Mouse (Mus musculus) forebrain, embryonic 13.5 days (tissue): ENCODE data around the gene Gng10. TPM values are rescaled to one million over a fixed set of nuclear protein-coding genes. Genes with fewer than 3 reads are reported as not detected.

Experiments
- ATAC-seq: fragments of 200-750 bp; cut with Nextera tagmentation; 2 replicates; pipeline ENCODE4 v1.8.0; 2017
- H3K27ac ChIP-seq: fragments of 300-500 bp; sonication (generic); 2 replicates; pipeline ENCODE4 v1.5.1; 2015; ENCODE audit warnings: inconsistent platforms, mild to moderate bottlenecking, moderate library complexity
- H3K27me3 ChIP-seq: fragments of 300-500 bp; sonication (generic); 2 replicates; pipeline ENCODE4 v1.6.1; 2015; ENCODE audit warnings: mild to moderate bottlenecking, inconsistent platforms
- H3K36me3 ChIP-seq: fragments of 300-500 bp; sonication (generic); 2 replicates; pipeline ENCODE4 v1.6.1; 2015; ENCODE audit warnings: mild to moderate bottlenecking, inconsistent platforms; ENCODE audit not compliant: poor library complexity, severe bottlenecking
- H3K4me1 ChIP-seq: fragments of 300-500 bp; sonication (generic); 2 replicates; pipeline ENCODE4 v1.6.1; 2015; ENCODE audit warnings: inconsistent platforms
- H3K4me2 ChIP-seq: fragments of 300-500 bp; sonication (generic); 2 replicates; pipeline ENCODE4 v1.6.1; 2015; ENCODE audit warnings: inconsistent platforms, mild to moderate bottlenecking, moderate library complexity
- H3K4me3 ChIP-seq: fragments of 300-500 bp; sonication (generic); 2 replicates; pipeline ENCODE4 v1.5.1; 2015; ENCODE audit warnings: mild to moderate bottlenecking, inconsistent platforms
- H3K9ac ChIP-seq: fragments of 300-500 bp; sonication (generic); 2 replicates; pipeline ENCODE4 v1.6.1; 2015; ENCODE audit warnings: mild to moderate bottlenecking, inconsistent platforms
- H3K9me3 ChIP-seq: fragments of 300-500 bp; sonication (generic); replicated peaks from 2 replicates; pipeline ENCODE4 v1.6.1; 2016; ENCODE audit warnings: inconsistent platforms
- WGBS: fragments of 180-500 bp; shearing (Covaris S2); methylation state at CpG from one replicate; pipeline ENCODE4 v1.1.7; 2015; 5-methylcytosine and 5-hydroxymethylcytosine counted together
- polyA plus RNA-seq: library from polyadenylated mRNA; unstranded; fragments of >200 nt; fragmentation: Nextera tagmentation; extraction: Ambion mirVana; gene quantifications from 2 replicates; pipeline ENCODE4 v1.2.1, GENCODE M21; 2015

Gene Gng10
- polyA plus RNA-seq, 1 experiment from 2014 or later, result 156 TPM

DNA sequence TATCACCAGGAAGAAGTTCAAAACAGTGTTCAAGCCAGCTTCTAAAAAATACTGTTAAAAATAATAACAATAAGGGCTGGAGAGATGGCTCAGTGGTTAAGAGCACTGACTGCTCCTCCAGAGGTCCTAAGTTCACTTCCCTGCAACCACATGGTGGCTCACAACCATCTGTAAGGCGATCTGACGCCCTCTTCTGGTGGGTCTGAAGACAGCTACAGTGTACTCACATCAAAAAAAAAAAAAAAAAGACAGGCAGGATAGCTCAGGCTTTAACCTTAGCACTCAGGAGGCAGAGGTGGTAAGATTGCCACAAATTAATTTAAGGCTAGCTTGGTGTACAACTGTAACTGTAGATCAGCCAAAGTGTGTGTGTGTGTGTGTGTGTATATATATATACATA lies 34.3 kb upstream of the Gng10 start:
- Histone ChIP-seq H3K4me1 (peaks cover 24% of the 10 kb centered on the region), H3K36me3 (no peaks in the 10 kb centered on the region), H3K4me2 (no peak overlapping the region), H3K4me3 (no peak overlapping the region), H3K9ac (no peak overlapping the region), H3K27ac (no peak overlapping the region), H3K27me3 (no peaks in the 10 kb centered on the region), H3K9me3 (no peaks in the 10 kb centered on the region)
- no peak for ATAC-seq
- 7% methylated on average over 2 of the region's 2 CpGs for WGBS

DNA sequence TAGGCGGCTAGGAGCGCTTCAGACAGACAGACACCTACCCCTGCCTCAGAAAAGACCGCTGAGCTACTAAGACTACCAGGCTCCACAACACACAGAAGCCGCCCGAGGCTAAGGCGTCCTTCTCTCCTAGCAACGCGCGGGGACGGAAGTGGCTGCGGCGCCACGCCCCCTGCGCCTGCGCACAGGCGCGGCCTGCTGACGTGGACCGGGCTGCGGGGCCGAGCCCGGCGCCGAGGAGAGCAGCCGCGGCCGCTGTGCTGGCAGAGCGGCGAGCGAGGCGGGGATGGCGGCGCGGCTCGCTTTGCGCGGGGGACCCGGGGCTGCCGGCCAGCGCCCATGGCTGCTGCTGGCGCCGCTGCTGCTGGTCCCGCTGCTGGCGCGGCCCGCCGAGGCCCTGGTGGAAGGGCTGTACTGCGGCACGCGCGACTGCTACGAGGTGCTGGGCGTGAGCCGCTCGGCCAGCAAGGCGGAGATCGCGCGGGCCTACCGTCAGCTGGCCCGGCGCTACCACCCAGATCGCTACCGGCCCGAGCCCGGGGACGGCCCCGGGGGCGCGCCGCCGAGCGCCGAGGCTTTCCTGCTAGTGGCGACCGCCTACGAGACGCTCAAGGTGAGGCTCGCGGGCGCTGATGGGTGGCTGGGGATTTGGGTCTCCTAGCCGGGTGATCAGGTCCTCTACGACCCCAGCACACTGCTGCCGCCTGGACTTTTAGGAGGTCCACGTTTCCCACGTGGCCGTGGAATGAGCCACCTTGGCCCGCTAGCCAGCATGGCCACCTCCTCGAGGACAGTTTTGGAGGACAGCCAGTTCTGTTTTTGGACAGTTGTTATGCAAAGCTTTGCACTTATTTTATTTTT lies 31.7 kb upstream of the Gng10 start, which contains the start of gene Gm20503:
Gene Gm20503 (plus strand): TSS at position 263 of the 858 bp plus-strand sequence.
- peaks cover 24% of the 10 kb centered on the region for H3K4me1 ChIP-seq
- H3K27ac ChIP-seq, result peak within 1 kb of the TSS; percentile 91
- peak within 1 kb of the TSS; percentile 88 for H3K4me3 ChIP-seq
- no peaks in the 10 kb centered on the region for H3K27me3 ChIP-seq
- H3K9ac ChIP-seq, result peak within 1 kb of the TSS; percentile 96
- peak; percentile 100 for ATAC-seq
- H3K4me2 ChIP-seq, result peak within 1 kb of the TSS; percentile 87
- no peaks in the 10 kb centered on the region for H3K9me3 ChIP-seq
- 0% methylated on average over 81 of the region's 89 CpGs for WGBS
- H3K36me3 ChIP-seq, result no peaks in the 10 kb centered on the region

DNA sequence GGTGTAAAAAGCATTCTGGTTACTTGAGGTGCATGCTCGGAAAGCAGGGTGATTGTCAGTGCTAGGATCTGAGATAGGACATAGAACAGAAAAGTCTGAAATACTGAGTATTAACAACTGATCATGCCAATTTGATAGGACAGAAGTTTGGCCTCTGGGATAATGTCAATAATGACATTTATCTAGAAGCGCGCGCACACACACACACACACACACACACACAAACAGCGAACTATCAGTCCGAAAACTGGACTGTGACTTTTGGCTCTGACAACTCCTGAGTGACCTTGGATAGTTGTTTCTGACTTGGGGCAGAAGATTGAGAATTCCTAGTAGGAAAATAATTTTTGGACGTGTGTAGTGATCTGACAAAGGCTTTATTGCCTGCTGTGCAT lies 31.1 kb upstream of the Gng10 start:
- Histone ChIP-seq H3K9me3 (no peaks in the 10 kb centered on the region), H3K9ac (peak overlapping the region; percentile 96), H3K27ac (no peak overlapping the region), H3K27me3 (no peaks in the 10 kb centered on the region), H3K4me3 (peak overlapping the region; percentile 88), H3K4me1 (peaks cover 24% of the 10 kb centered on the region), H3K4me2 (peak overlapping the region; percentile 87), H3K36me3 (no peaks in the 10 kb centered on the region)
- WGBS, result 34% methylated on average over 7 of the region's 7 CpGs
- no peak for ATAC-seq

DNA sequence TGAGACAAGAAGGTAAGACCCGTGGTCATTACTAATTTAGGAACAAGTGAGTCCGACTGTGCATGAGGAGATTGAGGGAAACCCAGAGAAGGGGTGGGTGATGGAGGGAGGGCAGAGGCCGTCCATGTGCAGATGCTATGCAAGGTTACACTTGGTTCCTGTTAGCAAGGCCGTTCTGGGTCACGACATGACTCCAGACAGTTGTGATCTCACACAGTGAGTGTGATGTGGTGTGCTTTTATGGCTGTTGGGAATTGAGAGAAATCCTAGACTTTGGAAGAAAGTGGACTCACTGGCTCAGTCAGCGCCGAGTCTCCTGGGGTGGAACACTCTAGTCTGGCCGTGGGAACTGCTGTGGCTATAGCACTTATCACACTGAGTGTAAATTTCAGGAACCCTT lies 28.7 kb upstream of the Gng10 start:
- WGBS, result 77% methylated on average over 8 of the region's 8 CpGs
- no peak for ATAC-seq
- no peak overlapping the region for H3K4me2 ChIP-seq

DNA sequence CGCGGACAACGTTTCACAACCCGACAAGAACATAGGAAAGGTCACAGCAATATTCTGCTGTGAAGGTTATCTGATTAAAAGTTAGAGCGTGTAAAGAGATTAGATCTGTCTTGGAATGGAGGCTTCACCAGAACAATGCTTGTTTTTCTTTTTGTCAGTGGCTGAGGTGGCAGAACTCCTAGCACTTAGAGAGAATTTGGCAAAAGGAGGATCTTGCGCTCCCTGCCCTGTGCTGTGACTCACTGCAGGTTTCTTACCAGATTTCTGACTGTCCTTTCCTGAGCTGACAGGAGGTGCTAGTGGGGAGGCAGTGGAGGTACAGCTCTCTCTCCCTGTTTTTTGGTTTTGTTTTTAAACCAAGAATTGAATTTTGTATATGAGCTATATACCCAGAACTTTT lies 27.9 kb upstream of the Gng10 start:
- H3K9ac ChIP-seq, result no peak overlapping the region
- H3K4me1 ChIP-seq, result peaks cover 24% of the 10 kb centered on the region
- WGBS, result 88% methylated on average over 6 of the region's 6 CpGs
- H3K27ac ChIP-seq, result no peak overlapping the region
- H3K9me3 ChIP-seq, result no peaks in the 10 kb centered on the region
- H3K4me3 ChIP-seq, result no peak overlapping the region
- no peak for ATAC-seq
- no peaks in the 10 kb centered on the region for H3K27me3 ChIP-seq
- H3K36me3 ChIP-seq, result no peaks in the 10 kb centered on the region
- H3K4me2 ChIP-seq, result no peak overlapping the region

More for the DNA sequence above, 28.7 kb upstream of the Gng10 start:
- peaks cover 24% of the 10 kb centered on the region for H3K4me1 ChIP-seq
- no peak overlapping the region for H3K27ac ChIP-seq
- no peaks in the 10 kb centered on the region for H3K9me3 ChIP-seq
- H3K27me3 ChIP-seq, result no peaks in the 10 kb centered on the region
- no peaks in the 10 kb centered on the region for H3K36me3 ChIP-seq
- H3K4me3 ChIP-seq, result no peak overlapping the region
- H3K9ac ChIP-seq, result no peak overlapping the region

DNA sequence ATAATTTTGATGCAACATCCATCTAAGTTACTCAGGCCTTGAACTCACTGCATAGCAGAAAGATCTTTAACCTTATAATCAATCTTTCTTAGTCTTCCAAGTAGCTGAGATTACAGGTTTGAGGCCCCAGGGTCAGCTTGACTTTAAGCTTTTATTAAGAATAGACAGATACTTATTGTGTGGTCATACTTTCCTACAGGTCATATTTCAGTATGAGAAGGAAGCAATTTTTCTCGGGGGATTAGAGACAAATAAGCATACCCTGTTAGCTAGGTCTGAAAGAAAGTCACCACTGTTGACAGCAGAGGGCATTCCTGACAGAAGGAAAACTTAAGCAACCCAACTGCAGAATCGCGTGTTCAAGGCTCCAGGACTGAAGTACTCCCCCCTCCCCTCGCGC lies 26.9 kb upstream of the Gng10 start:
- Histone ChIP-seq H3K4me2 (no peak overlapping the region), H3K4me3 (no peak overlapping the region), H3K36me3 (no peaks in the 10 kb centered on the region), H3K27ac (no peak overlapping the region), H3K9ac (no peak overlapping the region), H3K9me3 (no peaks in the 10 kb centered on the region), H3K27me3 (no peaks in the 10 kb centered on the region), H3K4me1 (peaks cover 19% of the 10 kb centered on the region)
- WGBS, result 86% methylated on average over 5 of the region's 5 CpGs
- no peak for ATAC-seq

DNA sequence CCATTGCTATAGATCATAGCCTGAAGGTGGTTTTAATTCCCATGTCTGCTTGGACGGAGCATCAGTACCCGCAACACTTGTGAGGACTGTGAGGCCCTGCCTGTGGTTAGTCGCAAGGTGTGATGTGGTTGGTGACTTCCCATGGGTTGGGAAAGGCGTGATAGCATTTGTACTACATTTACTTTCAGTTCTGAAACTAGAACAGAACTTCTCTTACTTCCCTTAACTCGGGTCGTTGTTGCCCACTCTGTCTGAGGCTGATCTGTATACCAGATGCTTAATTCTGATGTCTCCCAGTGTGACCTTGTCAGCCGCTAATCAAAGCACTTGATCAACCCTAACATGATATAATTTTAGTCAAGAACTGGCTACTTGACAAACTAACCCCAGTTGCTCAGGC lies 25.7 kb upstream of the Gng10 start:
- no peak overlapping the region for H3K4me3 ChIP-seq
- H3K9me3 ChIP-seq, result no peaks in the 10 kb centered on the region
- H3K9ac ChIP-seq, result no peak overlapping the region
- no peaks in the 10 kb centered on the region for H3K27me3 ChIP-seq
- H3K4me2 ChIP-seq, result no peak overlapping the region
- no peak for ATAC-seq
- 93% methylated on average over 7 of the region's 7 CpGs for WGBS
- peaks cover 13% of the 10 kb centered on the region for H3K4me1 ChIP-seq
- H3K27ac ChIP-seq, result no peak overlapping the region
- no peaks in the 10 kb centered on the region for H3K36me3 ChIP-seq

DNA sequence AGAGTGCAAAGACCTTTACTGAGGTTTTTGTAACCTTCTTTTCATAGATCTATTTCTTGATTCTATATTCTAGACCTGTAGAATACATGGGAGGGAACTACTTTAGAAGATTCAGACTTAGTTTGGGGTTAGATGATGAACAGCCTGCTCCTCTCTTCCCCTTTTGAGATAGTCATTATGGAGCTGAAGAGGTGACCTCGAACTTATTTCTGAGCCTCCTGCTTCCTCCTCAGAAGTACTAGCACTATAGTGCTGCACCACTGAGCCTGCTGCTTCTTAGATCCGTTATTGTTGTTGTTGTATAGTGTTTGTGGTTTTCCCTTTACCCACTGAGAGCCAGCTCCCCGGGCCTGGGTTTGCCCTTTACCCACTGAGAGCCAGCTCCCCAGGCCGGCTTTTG lies 25.2 kb upstream of the Gng10 start:
- no peak overlapping the region for H3K4me3 ChIP-seq
- H3K36me3 ChIP-seq, result no peaks in the 10 kb centered on the region
- H3K9me3 ChIP-seq, result no peaks in the 10 kb centered on the region
- H3K4me2 ChIP-seq, result no peak overlapping the region
- no peak overlapping the region for H3K27ac ChIP-seq
- WGBS, result 69% methylated on average over 4 of the region's 4 CpGs
- ATAC-seq, result no peak
- H3K27me3 ChIP-seq, result no peaks in the 10 kb centered on the region
- no peak overlapping the region for H3K9ac ChIP-seq
- H3K4me1 ChIP-seq, result peaks cover 8% of the 10 kb centered on the region

DNA sequence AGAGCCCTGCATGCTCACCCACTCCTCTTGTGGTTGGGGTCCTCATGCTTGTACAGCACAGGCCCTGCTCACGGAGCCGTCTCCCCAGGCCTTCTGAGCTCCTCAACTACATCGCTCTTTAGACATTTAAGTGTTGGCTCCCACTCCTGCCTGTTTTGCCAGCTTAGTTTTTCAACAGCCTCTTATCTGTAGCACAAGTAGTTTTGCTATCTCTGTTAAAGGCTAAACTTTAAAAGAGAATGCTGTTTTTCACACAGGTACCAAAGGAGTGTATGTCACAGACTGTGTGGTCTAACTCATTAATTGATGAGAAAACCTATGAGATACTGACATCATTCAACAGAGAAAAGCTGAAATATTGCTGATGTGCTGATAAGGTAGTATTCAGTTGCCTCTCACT lies 23.4 kb upstream of the Gng10 start:
- Histone ChIP-seq H3K27ac (no peak overlapping the region), H3K9me3 (no peaks in the 10 kb centered on the region), H3K27me3 (no peaks in the 10 kb centered on the region), H3K9ac (no peak overlapping the region; the same call in 1 of the 2 replicates), H3K4me2 (no peak overlapping the region), H3K36me3 (no peaks in the 10 kb centered on the region), H3K4me3 (no peak overlapping the region), H3K4me1 (no peaks in the 10 kb centered on the region)
- ATAC-seq, result no peak
- 85% methylated on average over 3 of the region's 3 CpGs for WGBS

DNA sequence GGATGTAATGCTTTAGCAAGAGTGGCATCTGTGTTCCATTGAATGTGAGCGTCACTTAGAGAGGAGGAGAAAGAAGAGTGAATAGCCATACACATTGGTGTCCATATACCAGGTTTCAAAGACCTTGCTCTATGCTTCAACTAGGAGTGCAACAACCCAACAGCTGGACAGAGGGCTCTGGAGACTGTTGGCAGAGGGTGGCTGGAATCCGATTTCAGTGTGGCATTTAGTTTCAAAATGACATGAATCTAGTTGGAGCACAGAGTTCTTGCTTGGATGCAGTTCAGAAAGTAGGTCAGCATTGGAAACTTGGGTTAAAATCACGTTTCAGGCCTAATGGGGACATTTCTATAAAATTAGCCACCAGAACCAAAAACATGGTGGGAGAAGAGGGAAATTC lies 19.7 kb upstream of the Gng10 start:
- ATAC-seq, result no peak

DNA sequence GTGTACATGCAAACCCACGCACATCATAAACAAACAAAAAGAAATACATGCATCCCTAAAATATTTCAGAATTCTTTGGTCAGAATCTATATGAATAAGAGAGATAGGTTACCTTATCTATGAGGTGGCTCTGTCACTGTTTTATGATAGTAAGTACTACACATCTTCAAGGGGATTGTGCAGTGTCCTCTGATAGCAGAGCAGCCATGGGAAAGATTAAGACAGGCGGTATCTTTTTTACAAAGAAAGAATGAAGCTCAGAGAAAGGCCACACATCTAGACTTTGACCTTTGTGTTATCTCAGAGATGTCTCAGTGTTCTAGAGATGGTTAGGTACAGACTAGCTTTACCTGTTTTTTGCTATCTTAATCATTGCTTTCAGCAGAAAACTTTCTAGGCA lies 18.0 kb upstream of the Gng10 start:
- Histone ChIP-seq H3K4me2 (no peak overlapping the region), H3K9ac (no peak overlapping the region), H3K27me3 (no peaks in the 10 kb centered on the region), H3K27ac (no peak overlapping the region), H3K9me3 (no peaks in the 10 kb centered on the region), H3K36me3 (peaks cover 31% of the 10 kb centered on the region), H3K4me3 (no peak overlapping the region), H3K4me1 (no peaks in the 10 kb centered on the region)
- ATAC-seq, result no peak
- WGBS, result 94% methylated on average over 2 of the region's 2 CpGs

More for the DNA sequence above, 19.7 kb upstream of the Gng10 start:
- no peaks in the 10 kb centered on the region for H3K9me3 ChIP-seq
- no peak overlapping the region for H3K27ac ChIP-seq
- no peaks in the 10 kb centered on the region for H3K27me3 ChIP-seq
- peaks cover 20% of the 10 kb centered on the region for H3K36me3 ChIP-seq
- no peak overlapping the region for H3K4me3 ChIP-seq
- H3K4me2 ChIP-seq, result no peak overlapping the region
- no peaks in the 10 kb centered on the region for H3K4me1 ChIP-seq
- no peak overlapping the region for H3K9ac ChIP-seq
- WGBS, result 89% methylated on average over 3 of the region's 3 CpGs

DNA sequence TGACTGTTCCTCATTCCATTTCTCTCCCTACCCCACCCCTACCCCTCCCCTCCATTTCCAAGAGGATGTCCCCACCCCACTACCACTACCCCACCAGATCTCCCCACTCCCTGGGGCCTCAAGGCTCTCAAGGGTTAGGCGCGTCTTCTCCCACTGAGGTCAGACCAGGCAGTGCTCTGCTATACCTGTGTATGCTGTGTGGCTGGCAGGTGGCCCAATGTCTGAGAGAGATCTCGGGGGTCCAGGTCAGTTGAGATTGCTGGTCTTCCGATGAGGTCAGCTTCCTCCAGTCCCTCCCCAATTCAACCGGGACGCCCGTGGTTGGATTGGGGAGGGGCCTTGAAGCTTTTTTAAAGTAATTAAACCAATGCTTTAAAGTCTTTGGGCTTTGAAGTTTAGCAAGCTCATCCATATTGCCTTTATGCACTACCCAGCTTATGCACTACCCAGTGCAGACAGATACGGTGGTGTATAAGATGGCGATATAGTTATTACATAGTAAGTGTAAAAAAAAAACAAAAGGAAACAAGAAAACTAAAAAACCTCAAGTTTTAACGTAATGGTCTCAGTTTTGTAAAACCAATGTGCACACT lies 467 bp upstream of the Gng10 start:
- Histone ChIP-seq H3K9ac (peak overlapping the region; percentile 91; the same call in 1 of the 2 replicates), H3K4me2 (peak overlapping the region; percentile 65), H3K27ac (peak overlapping the region; percentile 86; the same call in 1 of the 2 replicates), H3K9me3 (no peaks in the 10 kb centered on the region), H3K36me3 (no peaks in the 10 kb centered on the region), H3K4me3 (peak overlapping the region; percentile 84), H3K4me1 (peaks cover 12% of the 10 kb centered on the region; the same call in 1 of the 2 replicates), H3K27me3 (no peaks in the 10 kb centered on the region)
- peak; percentile 27 for ATAC-seq
- WGBS, result 66% methylated on average over 10 of the region's 10 CpGs
